In the genomic region with DNA sequence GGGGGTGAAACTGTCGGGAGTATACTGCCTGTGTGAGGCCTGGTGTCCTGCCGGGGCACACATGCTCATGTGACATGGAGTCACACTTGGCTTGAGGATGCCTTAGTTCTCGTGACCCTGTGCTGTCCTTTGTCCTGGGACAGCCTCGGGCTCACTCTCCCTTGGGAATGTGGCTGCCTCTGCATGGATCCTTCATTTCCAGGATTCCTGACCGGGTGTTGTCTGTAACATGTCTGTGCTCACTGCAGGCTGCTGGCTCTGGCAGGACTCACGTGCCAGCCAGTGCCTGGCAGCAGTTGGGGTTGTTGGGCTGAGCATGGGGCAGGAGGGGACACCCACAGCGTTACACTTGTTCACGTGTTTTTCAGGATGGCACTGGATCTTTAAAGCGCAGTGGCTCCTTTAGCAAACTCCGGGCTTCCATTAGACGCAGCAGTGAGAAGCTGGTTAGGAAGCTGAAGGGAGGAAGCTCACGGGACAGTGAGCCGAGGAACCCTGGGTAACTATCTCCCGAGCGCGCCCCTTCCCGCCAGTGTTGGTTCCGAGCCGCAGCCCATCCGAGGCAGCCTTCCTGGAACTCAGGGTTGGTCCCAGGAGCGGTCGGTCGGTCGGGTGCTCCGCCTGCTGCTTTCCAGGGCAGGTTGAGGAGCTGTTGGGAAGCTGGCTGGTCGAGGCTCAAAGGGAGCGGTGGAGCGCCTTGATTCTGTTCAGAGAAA, we compare ENCODE assay signal across 9 mouse cellular contexts. TPM values are rescaled to one million over a fixed set of nuclear protein-coding genes. Genes with fewer than 3 reads are reported as not detected.
DNase-seq lines count a peak whose midpoint lies in the region; ATAC-seq lines count a peak whose summit lies in the region.
"Had no signal": no experiment of that assay in that cellular context is flagged by ENCODE, and none has a peak within 500 bp of the region (broad histone marks: within the 10 kb centered on the region; RNA-seq: fewer than 3 reads in every experiment).

No protein-coding gene starts in this region.

- no peak for ATAC-seq in forebrain, embryonic 15.5 days (replicated peaks)

- peaks cover 61% of the 10 kb centered on the region for H3K36me3 ChIP-seq in forebrain, embryonic 15.5 days

- H3K4me1 ChIP-seq in forebrain, embryonic 15.5 days = peaks cover 3% of the 10 kb centered on the region

- no peak overlapping the region for H3K4me3 ChIP-seq in forebrain, embryonic 15.5 days
- H3K4me3 ChIP-seq: liver, embryonic 13.5 days had no signal

- no peak overlapping the region for H3K27ac ChIP-seq in forebrain, embryonic 15.5 days (replicated peaks)
- H3K27ac ChIP-seq: liver, embryonic 13.5 days had no signal

- DNase-seq in adrenal gland, postnatal 14 days = peak; percentile 66
- DNase-seq in adrenal gland, adult 8-10 months = no peak
- DNase-seq in layer of hippocampus, postnatal 10 days (ENCODE audit: low spot score in 2 of 2) = peak; percentile 49 to 51
- DNase-seq in layer of hippocampus, adult 8-10 months (ENCODE audit: low spot score in 2 of 2) = no peak
- DNase-seq in cerebellum, postnatal 36 days = peak; percentile 64 to 66
- peak; percentile 68 to 75 for DNase-seq in kidney, postnatal 36 days
- DNase-seq in thymus, adult 18-20 months = no peak
- DNase-seq: liver, embryonic 13.5 days had no signal

- H3K9me3 ChIP-seq in forebrain, embryonic 15.5 days = no peaks in the 10 kb centered on the region
- H3K9me3 ChIP-seq: liver, embryonic 13.5 days had no signal

- 91% methylated on average over 28 of the region's 28 CpGs for WGBS in forebrain, embryonic 15.5 days

- H3K9ac ChIP-seq in forebrain, embryonic 15.5 days (replicated peaks) = no peak overlapping the region
- H3K9ac ChIP-seq: liver, embryonic 13.5 days had no signal

- no peak overlapping the region for H3K4me2 ChIP-seq in forebrain, embryonic 15.5 days (replicated peaks)
- H3K4me2 ChIP-seq: liver, embryonic 13.5 days had no signal

- no peaks in the 10 kb centered on the region for H3K27me3 ChIP-seq in forebrain, embryonic 15.5 days
- H3K27me3 ChIP-seq: liver, embryonic 13.5 days had no signal

RNA-seq across cellular contexts. Expression of a gene that starts 18.3 kb away (rescaled TPM):
- 18.6 and 20.8 TPM in 2 replicates for total RNA-seq in adrenal gland, postnatal 14 days (2021)
- 10 to 100 TPM; 17.5 to 22.1 (median 19.4) TPM for total RNA-seq in adrenal gland, adult 8-10 months (2022)
- total RNA-seq in layer of hippocampus, postnatal 10 days (2021) = 1 to 10 TPM; 3.2 to 4.1 TPM
- total RNA-seq in layer of hippocampus, adult 8-10 months (2022) = 1 to 10 TPM; 3.7 to 5.2 (median 4.5) TPM
- 4.5 and 4.8 TPM in 2 replicates for polyA plus RNA-seq in forebrain, embryonic 15.5 days (2015; fragmentation: Nextera tagmentation; extraction: Ambion mirVana)

RNA-seq across cellular contexts. Expression of a gene that starts 18.6 kb away (rescaled TPM):
- total RNA-seq in adrenal gland, postnatal 14 days (2021) = 91.0 and 96.9 TPM in 2 replicates
- 100 to 1,000 TPM; 113 to 145 (median 123) TPM for total RNA-seq in adrenal gland, adult 8-10 months (2022)
- 10 to 100 TPM; 21.5 to 22.0 TPM for total RNA-seq in layer of hippocampus, postnatal 10 days (2021)
- 10 to 100 TPM; 21.5 to 26.5 (median 23.9) TPM for total RNA-seq in layer of hippocampus, adult 8-10 months (2022)
- polyA plus RNA-seq in forebrain, embryonic 15.5 days (2015; fragmentation: Nextera tagmentation; extraction: Ambion mirVana) = 39.0 and 41.7 TPM in 2 replicates

RNA-seq across cellular contexts. Expression of a gene that starts 36.7 kb away (rescaled TPM):
- 99.9 and 115 TPM in 2 replicates for total RNA-seq in adrenal gland, postnatal 14 days (2021)
- total RNA-seq in adrenal gland, adult 8-10 months (2022) = 100 to 1,000 TPM in 2 of 4 experiments, 10 to 100 TPM in 2; 87.5 to 137 (median 109) TPM
- total RNA-seq in layer of hippocampus, postnatal 10 days (2021) = 100 to 1,000 TPM; 840 to 877 TPM
- total RNA-seq in layer of hippocampus, adult 8-10 months (2022) = 100 to 1,000 TPM; 630 to 651 (median 634) TPM
- polyA plus RNA-seq in forebrain, embryonic 15.5 days (2015; fragmentation: Nextera tagmentation; extraction: Ambion mirVana) = 430 and 440 TPM in 2 replicates

Comparison
In these comparisons a context has a peak if more than half of its experiments do, and no peak if none do; other contexts are left out.
1. DNase-seq: peak in adrenal gland, postnatal 14 days (single experiment), layer of hippocampus, postnatal 10 days (2 of 2), cerebellum, postnatal 36 days (2 of 2) and kidney, postnatal 36 days (2 of 2); none in adrenal gland, adult 8-10 months (single experiment), layer of hippocampus, adult 8-10 months (0 of 2) and thymus, adult 18-20 months (0 of 2).